Mouse (Mus musculus): ENCODE measurements around the gene Snx9. TPM values are rescaled to one million over a fixed set of nuclear protein-coding genes. Genes with fewer than 3 reads are reported as not detected.

The Snx9 gene
- polyA plus RNA-seq, 1 experiment from 2014 or later = 30.4 TPM

DNA sequence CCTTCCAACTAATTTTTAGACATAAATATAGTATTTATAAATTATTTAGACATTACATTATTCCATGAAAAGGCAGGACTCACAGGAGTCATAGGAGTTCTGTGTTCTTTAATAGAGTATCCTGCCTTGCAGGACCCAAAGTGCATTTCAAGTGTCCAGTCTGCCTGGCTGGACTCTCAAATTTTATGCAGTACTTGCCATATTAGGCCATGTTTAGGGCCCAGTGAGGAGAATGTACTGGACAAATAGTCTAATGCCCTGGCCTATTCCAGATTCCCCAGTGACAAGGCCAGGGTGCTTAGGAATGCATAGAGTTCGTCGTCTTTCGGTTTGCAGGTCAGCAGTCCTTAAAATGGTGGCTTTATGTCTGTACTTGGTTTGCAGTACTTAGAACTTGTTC, 8.9 kb downstream of the Snx9 start:
- H3K4me2 ChIP-seq (ENCODE audit: low read depth, low read length) = no peak overlapping the region
- H3K27ac ChIP-seq (replicated peaks; ENCODE audit: low read depth, low read length) = no peak overlapping the region
- H3K9ac ChIP-seq (replicated peaks; ENCODE audit: low read length) = no peak overlapping the region
- no peaks in the 10 kb centered on the region for H3K4me1 ChIP-seq (ENCODE audit: control insufficient read depth, insufficient read depth, low read length)
- ATAC-seq (replicated peaks; ENCODE audit: insufficient number of reproducible peaks, low FRiP score, low TSS enrichment, low read depth) (no peak), DNase-seq (ENCODE audit: low spot score) (no peak)
- no peaks in the 10 kb centered on the region for H3K9me3 ChIP-seq (replicated peaks; ENCODE audit: control insufficient read depth, low read length)
- 95% methylated on average over 3 of the region's 3 CpGs for WGBS
- no peaks in the 10 kb centered on the region for H3K27me3 ChIP-seq (ENCODE audit: control insufficient read depth, insufficient read depth, low read length)
- H3K36me3 ChIP-seq (replicated peaks; ENCODE audit: control insufficient read depth, insufficient read depth, low read depth, low read length) = no peaks in the 10 kb centered on the region
- no peak overlapping the region for H3K4me3 ChIP-seq (ENCODE audit: low read depth, low read length)

DNA sequence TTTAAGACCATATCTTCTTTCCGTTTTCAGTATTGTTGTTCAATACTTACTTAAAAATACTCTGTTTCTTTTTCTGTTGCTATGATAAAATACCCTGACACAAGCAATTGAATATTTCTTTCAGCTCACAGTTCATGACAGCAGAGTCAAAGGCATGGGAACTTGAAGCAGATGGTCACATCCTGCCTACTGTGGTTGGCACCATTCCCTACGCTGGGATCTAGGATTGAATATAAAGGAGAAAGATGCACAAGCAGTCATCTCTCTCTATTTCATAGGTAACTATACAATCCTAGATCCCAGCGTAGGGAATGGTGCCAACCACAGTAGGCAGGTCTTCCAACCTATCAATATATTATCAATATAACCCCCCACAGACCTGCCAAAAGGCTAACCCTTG, 9.3 kb downstream of the Snx9 start:
- no peaks in the 10 kb centered on the region for H3K4me1 ChIP-seq (ENCODE audit: control insufficient read depth, insufficient read depth, low read length)
- no peaks in the 10 kb centered on the region for H3K27me3 ChIP-seq (ENCODE audit: control insufficient read depth, insufficient read depth, low read length)
- no peaks in the 10 kb centered on the region for H3K36me3 ChIP-seq (replicated peaks; ENCODE audit: control insufficient read depth, insufficient read depth, low read depth, low read length)
- no peak for ATAC-seq (replicated peaks; ENCODE audit: insufficient number of reproducible peaks, low FRiP score, low TSS enrichment, low read depth)
- no peak overlapping the region for H3K9ac ChIP-seq (replicated peaks; ENCODE audit: low read length)
- H3K27ac ChIP-seq (replicated peaks; ENCODE audit: low read depth, low read length) = no peak overlapping the region
- WGBS = 96% methylated on average over 3 of the region's 3 CpGs
- no peak overlapping the region for H3K4me2 ChIP-seq (ENCODE audit: low read depth, low read length)
- DNase-seq (ENCODE audit: low spot score) = no peak
- H3K4me3 ChIP-seq (ENCODE audit: low read depth, low read length) = no peak overlapping the region
- H3K9me3 ChIP-seq (replicated peaks; ENCODE audit: control insufficient read depth, low read length) = no peaks in the 10 kb centered on the region

DNA sequence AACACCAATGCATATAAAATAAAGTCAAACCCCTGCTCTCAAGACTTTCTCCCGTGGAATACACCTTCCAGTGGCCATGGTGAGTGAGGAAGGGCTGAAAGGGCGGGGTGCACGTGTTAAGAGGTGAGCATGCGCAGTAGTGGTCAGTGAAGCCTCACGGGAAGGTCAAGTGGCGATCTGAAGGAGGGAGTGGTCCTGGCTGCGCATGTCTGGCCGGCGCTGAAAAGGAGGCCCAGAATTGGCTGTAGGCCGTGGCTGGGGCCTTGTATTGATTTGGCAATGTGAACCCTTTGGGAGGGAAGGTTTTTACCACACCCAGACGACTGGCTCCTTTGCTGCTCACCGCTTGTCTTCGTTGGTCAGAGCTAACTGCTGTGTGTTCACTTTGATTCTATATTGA, 12.8 kb downstream of the Snx9 start:
- WGBS = 94% methylated on average over 13 of the region's 13 CpGs
- no peak overlapping the region for H3K4me2 ChIP-seq (ENCODE audit: low read depth, low read length)
- H3K36me3 ChIP-seq (replicated peaks; ENCODE audit: control insufficient read depth, insufficient read depth, low read depth, low read length) = no peaks in the 10 kb centered on the region
- ATAC-seq (replicated peaks; ENCODE audit: insufficient number of reproducible peaks, low FRiP score, low TSS enrichment, low read depth) (no peak), DNase-seq (ENCODE audit: low spot score) (no peak)
- no peaks in the 10 kb centered on the region for H3K9me3 ChIP-seq (replicated peaks; ENCODE audit: control insufficient read depth, low read length)
- no peak overlapping the region for H3K27ac ChIP-seq (replicated peaks; ENCODE audit: low read depth, low read length)
- no peaks in the 10 kb centered on the region for H3K27me3 ChIP-seq (ENCODE audit: control insufficient read depth, insufficient read depth, low read length)
- H3K9ac ChIP-seq (replicated peaks; ENCODE audit: low read length) = no peak overlapping the region
- no peaks in the 10 kb centered on the region for H3K4me1 ChIP-seq (ENCODE audit: control insufficient read depth, insufficient read depth, low read length)
- H3K4me3 ChIP-seq (ENCODE audit: low read depth, low read length) = no peak overlapping the region

DNA sequence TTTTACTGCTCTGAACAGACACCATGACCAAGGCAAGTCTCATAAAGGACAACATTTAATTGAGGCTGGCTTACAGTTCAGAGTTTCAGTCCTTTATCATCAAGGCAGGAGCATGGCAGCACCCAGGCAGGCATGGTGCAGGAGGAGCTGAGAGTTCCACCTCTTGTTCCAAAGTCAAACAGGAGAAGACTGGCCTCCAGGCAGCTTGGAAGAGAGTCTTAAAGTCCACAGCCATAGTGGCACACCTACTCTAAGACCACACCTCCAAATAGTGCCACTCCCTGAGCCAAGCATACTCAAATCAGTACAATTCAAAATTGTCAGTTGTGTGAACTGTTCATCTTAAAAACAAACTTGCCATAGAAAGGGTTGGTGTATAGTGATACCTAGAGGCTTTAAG, 14.4 kb downstream of the Snx9 start:
- no peaks in the 10 kb centered on the region for H3K27me3 ChIP-seq (ENCODE audit: control insufficient read depth, insufficient read depth, low read length)
- ATAC-seq (replicated peaks; ENCODE audit: insufficient number of reproducible peaks, low FRiP score, low TSS enrichment, low read depth) (no peak), DNase-seq (ENCODE audit: low spot score) (no peak)
- H3K9me3 ChIP-seq (replicated peaks; ENCODE audit: control insufficient read depth, low read length) = no peaks in the 10 kb centered on the region
- no peak overlapping the region for H3K4me2 ChIP-seq (ENCODE audit: low read depth, low read length)
- H3K9ac ChIP-seq (replicated peaks; ENCODE audit: low read length) = no peak overlapping the region
- H3K4me3 ChIP-seq (ENCODE audit: low read depth, low read length) = no peak overlapping the region
- no peaks in the 10 kb centered on the region for H3K36me3 ChIP-seq (replicated peaks; ENCODE audit: control insufficient read depth, insufficient read depth, low read depth, low read length)
- H3K27ac ChIP-seq (replicated peaks; ENCODE audit: low read depth, low read length) = no peak overlapping the region
- no peaks in the 10 kb centered on the region for H3K4me1 ChIP-seq (ENCODE audit: control insufficient read depth, insufficient read depth, low read length)

DNA sequence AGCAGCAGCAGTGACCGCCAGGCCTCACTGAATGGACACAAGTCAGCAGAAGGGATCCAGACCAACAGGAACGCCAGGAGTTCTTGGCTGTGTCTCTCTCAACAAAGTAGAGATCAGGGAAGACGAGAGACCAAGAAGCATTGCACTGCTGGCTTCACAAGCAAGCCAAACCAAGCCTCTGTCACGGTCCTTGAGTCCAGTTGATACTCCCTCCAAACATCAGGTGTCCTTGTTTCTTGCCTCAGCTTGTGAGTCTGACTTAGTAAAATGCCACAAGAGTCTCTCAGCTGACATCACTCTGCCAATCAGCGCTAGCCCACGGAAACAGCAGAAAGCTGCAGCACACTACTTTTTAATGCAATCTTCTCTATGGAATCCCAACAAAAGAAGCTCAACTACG, 15.3 kb downstream of the Snx9 start:
- Histone ChIP-seq H3K9me3 (replicated peaks; ENCODE audit: control insufficient read depth, low read length) (no peaks in the 10 kb centered on the region), H3K4me3 (ENCODE audit: low read depth, low read length) (no peak overlapping the region), H3K27ac (replicated peaks; ENCODE audit: low read depth, low read length) (no peak overlapping the region), H3K4me2 (ENCODE audit: low read depth, low read length) (no peak overlapping the region), H3K9ac (replicated peaks; ENCODE audit: low read length) (no peak overlapping the region), H3K27me3 (ENCODE audit: control insufficient read depth, insufficient read depth, low read length) (no peaks in the 10 kb centered on the region), H3K4me1 (ENCODE audit: control insufficient read depth, insufficient read depth, low read length) (no peaks in the 10 kb centered on the region), H3K36me3 (replicated peaks; ENCODE audit: control insufficient read depth, insufficient read depth, low read depth, low read length) (no peaks in the 10 kb centered on the region)
- 94% methylated on average over 7 of the region's 7 CpGs for WGBS
- ATAC-seq (replicated peaks; ENCODE audit: insufficient number of reproducible peaks, low FRiP score, low TSS enrichment, low read depth) (no peak), DNase-seq (ENCODE audit: low spot score) (no peak)

DNA sequence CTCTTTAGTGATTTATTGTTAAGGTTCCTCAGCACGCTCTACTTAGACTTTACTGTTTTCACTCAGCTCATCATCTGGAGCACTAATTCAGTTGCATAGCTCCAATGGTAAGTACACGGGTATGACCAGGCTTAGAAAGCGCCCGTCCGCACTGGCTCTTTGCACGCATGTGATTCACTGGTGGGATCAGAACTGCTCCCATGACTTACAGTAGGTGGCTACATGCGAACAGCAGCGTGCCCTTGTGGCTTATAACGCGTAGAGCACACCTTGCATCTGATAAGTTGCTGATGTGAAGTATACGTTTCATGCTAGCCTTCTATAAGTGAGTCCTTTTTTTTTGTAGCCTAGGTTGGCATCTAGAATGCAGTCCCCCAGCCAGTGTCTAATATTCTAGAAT, 16.1 kb downstream of the Snx9 start:
- no peak overlapping the region for H3K4me3 ChIP-seq (ENCODE audit: low read depth, low read length)
- WGBS = 94% methylated on average over 11 of the region's 11 CpGs
- H3K9ac ChIP-seq (replicated peaks; ENCODE audit: low read length) = no peak overlapping the region
- ATAC-seq (replicated peaks; ENCODE audit: insufficient number of reproducible peaks, low FRiP score, low TSS enrichment, low read depth) (no peak), DNase-seq (ENCODE audit: low spot score) (no peak)
- no peak overlapping the region for H3K4me2 ChIP-seq (ENCODE audit: low read depth, low read length)
- H3K9me3 ChIP-seq (replicated peaks; ENCODE audit: control insufficient read depth, low read length) = no peaks in the 10 kb centered on the region
- no peak overlapping the region for H3K27ac ChIP-seq (replicated peaks; ENCODE audit: low read depth, low read length)
- no peaks in the 10 kb centered on the region for H3K27me3 ChIP-seq (ENCODE audit: control insufficient read depth, insufficient read depth, low read length)
- H3K4me1 ChIP-seq (ENCODE audit: control insufficient read depth, insufficient read depth, low read length) = no peaks in the 10 kb centered on the region
- no peaks in the 10 kb centered on the region for H3K36me3 ChIP-seq (replicated peaks; ENCODE audit: control insufficient read depth, insufficient read depth, low read depth, low read length)

DNA sequence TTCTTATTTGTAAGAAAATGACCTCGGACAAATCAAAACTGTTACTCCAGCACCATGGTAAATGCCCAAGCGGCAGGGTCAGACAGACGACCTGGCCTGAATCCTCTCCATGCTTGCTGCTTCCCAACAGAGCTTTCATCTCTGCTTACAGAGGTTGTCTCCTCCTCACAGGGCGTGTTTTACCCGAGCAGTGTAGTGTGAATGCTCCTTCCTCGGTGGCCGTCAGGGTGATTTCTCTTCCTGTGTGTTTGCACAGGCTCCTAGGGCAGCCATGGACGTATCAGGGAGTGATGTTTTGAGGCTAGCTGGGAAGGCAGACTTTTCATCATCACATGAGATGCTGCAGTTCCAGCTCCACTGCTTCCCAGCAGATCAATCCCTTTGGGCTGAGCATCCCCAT, 17.1 kb downstream of the Snx9 start:
- Histone ChIP-seq H3K4me1 (ENCODE audit: control insufficient read depth, insufficient read depth, low read length) (no peaks in the 10 kb centered on the region), H3K4me2 (ENCODE audit: low read depth, low read length) (no peak overlapping the region), H3K4me3 (ENCODE audit: low read depth, low read length) (no peak overlapping the region), H3K9me3 (replicated peaks; ENCODE audit: control insufficient read depth, low read length) (no peaks in the 10 kb centered on the region), H3K36me3 (replicated peaks; ENCODE audit: control insufficient read depth, insufficient read depth, low read depth, low read length) (no peaks in the 10 kb centered on the region), H3K9ac (replicated peaks; ENCODE audit: low read length) (no peak overlapping the region), H3K27ac (replicated peaks; ENCODE audit: low read depth, low read length) (no peak overlapping the region), H3K27me3 (ENCODE audit: control insufficient read depth, insufficient read depth, low read length) (no peaks in the 10 kb centered on the region)
- ATAC-seq (replicated peaks; ENCODE audit: insufficient number of reproducible peaks, low FRiP score, low TSS enrichment, low read depth) (no peak), DNase-seq (ENCODE audit: low spot score) (no peak)
- 66% methylated on average over 8 of the region's 8 CpGs for WGBS

DNA sequence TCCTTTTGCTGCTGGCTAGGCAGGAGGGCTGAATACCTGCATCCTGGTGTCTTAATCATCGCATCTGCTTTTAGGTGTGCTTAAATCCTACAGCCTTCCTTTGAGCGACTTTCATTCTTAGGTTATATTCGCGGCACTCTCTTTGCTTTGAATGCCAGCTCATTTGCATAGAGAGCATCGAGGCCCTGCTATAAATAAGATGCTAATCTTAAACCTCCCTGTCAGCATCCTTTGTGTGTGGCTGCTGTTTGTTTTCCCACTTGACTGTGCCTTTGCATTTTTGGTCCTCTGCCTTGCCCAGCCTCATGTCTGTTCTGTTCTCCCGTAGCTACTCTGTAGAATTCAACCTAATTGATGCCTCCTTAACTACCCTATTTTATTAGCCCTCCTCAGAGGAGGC, 21.2 kb downstream of the Snx9 start:
- H3K27ac ChIP-seq (replicated peaks; ENCODE audit: low read depth, low read length) = no peak overlapping the region
- H3K4me1 ChIP-seq (ENCODE audit: control insufficient read depth, insufficient read depth, low read length) = no peaks in the 10 kb centered on the region
- no peaks in the 10 kb centered on the region for H3K9me3 ChIP-seq (replicated peaks; ENCODE audit: control insufficient read depth, low read length)
- H3K36me3 ChIP-seq (replicated peaks; ENCODE audit: control insufficient read depth, insufficient read depth, low read depth, low read length) = no peaks in the 10 kb centered on the region
- H3K9ac ChIP-seq (replicated peaks; ENCODE audit: low read length) = no peak overlapping the region
- DNase-seq (ENCODE audit: low spot score) (no peak), ATAC-seq (replicated peaks; ENCODE audit: insufficient number of reproducible peaks, low FRiP score, low TSS enrichment, low read depth) (no peak)
- H3K4me2 ChIP-seq (ENCODE audit: low read depth, low read length) = no peak overlapping the region
- WGBS = 31% methylated on average over 6 of the region's 6 CpGs
- no peaks in the 10 kb centered on the region for H3K27me3 ChIP-seq (ENCODE audit: control insufficient read depth, insufficient read depth, low read length)
- no peak overlapping the region for H3K4me3 ChIP-seq (ENCODE audit: low read depth, low read length)

DNA sequence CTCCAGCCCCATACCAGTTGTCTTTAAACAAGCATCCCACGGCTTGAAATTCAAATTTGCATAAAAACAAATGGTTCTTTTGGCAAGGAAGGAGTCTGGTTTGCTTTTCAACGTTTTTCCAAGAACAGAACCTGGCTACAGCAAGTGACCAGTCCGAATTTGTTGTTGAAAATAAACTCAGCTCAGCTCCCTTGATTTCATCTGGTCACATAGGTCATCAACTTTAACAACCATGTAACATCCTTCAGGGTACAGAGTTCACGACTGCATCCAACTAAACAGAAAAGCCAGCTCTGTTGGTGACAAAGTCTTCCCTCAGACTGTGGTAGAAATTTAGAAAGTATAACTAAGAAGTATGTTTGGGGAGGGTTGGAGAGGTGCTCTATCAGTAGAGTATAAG, 21.7 kb downstream of the Snx9 start:
- ATAC-seq (replicated peaks; ENCODE audit: insufficient number of reproducible peaks, low FRiP score, low TSS enrichment, low read depth) (no peak), DNase-seq (ENCODE audit: low spot score) (no peak)
- Histone ChIP-seq H3K9ac (replicated peaks; ENCODE audit: low read length) (no peak overlapping the region), H3K27ac (replicated peaks; ENCODE audit: low read depth, low read length) (no peak overlapping the region), H3K4me1 (ENCODE audit: control insufficient read depth, insufficient read depth, low read length) (no peaks in the 10 kb centered on the region), H3K4me2 (ENCODE audit: low read depth, low read length) (no peak overlapping the region), H3K27me3 (ENCODE audit: control insufficient read depth, insufficient read depth, low read length) (no peaks in the 10 kb centered on the region), H3K4me3 (ENCODE audit: low read depth, low read length) (no peak overlapping the region), H3K36me3 (replicated peaks; ENCODE audit: control insufficient read depth, insufficient read depth, low read depth, low read length) (no peaks in the 10 kb centered on the region), H3K9me3 (replicated peaks; ENCODE audit: control insufficient read depth, low read length) (no peaks in the 10 kb centered on the region)
- 39% methylated on average over 4 of the region's 4 CpGs for WGBS

Measured in embryonic facial prominence, embryonic 11.5 days (tissue).